Mouse (Mus musculus): ENCODE results near the gene Tbc1d17. TPM values are rescaled to one million over a fixed set of nuclear protein-coding genes. Genes with fewer than 3 reads are reported as not detected.

The Tbc1d17 gene
- total RNA-seq, 2 experiments from 2014 or later = 64.4 to 67.5 TPM

GRCm38 (mm10) chr7:44859896-44860295 is 11.0 kb upstream of the Tbc1d17 start:
- Histone ChIP-seq H3K27ac (no peak overlapping the region), H3K4me3 (no peak overlapping the region)
- DNase-seq (ENCODE audit: extremely low spot score in 1 of 2, low spot score in 2 of 2) = no peak
- TF ChIP-seq CTCF (IDR thresholded peaks at IDR 0.05) = no peak
- intact Hi-C loops (cut with DNase I) = loop anchor here (10.0 kb wide), 1 partner anchor 265 kb away; the partner anchor contains the start of genes Rpl13a and Rps11

- peak overlapping the region; percentile 88; the same call in 1 of the 2 replicates for H3K27ac ChIP-seq
- TF ChIP-seq CTCF (IDR thresholded peaks at IDR 0.05) = no peak
- intact Hi-C loops (cut with DNase I) = loop anchor here (10.0 kb wide), 1 partner anchor 267 kb away; the partner anchor contains the start of genes Rpl13a and Rps11
Measured at GRCm38 (mm10) chr7:44857905-44858304, 9.0 kb upstream of the Tbc1d17 start.

GRCm38 (mm10) chr7:44857042-44857552 is 8.2 kb upstream of the Tbc1d17 start, which contains the start of gene Pnkp:
Gene Pnkp (plus strand): TSS chr7:44857139.
- intact Hi-C loops (cut with DNase I) = loop anchor here (10.0 kb wide), 1 partner anchor 268 kb away; the partner anchor contains the start of genes Rpl13a and Rps11
- H3K27ac ChIP-seq = peak within 1 kb of the TSS; percentile 88
- peak within 1 kb of the TSS; percentile 92 for H3K4me3 ChIP-seq
- no peak; the same call in 1 of the 2 replicates for TF ChIP-seq CTCF (IDR thresholded peaks at IDR 0.05)
- DNase-seq (ENCODE audit: extremely low spot score in 1 of 2, low spot score in 2 of 2) = peak; percentile 89 to 90

More at GRCm38 (mm10) chr7:44857905-44858304, 9.0 kb upstream of the Tbc1d17 start:
- peak overlapping the region; percentile 92 for H3K4me3 ChIP-seq
- no peak for DNase-seq (ENCODE audit: extremely low spot score in 1 of 2, low spot score in 2 of 2)

- intact Hi-C loops (cut with DNase I) = loop anchor here (10.0 kb wide), 1 partner anchor 268 kb away; the partner anchor contains the start of genes Rpl13a and Rps11
- Histone ChIP-seq H3K4me3 (peak overlapping the region; percentile 92), H3K27ac (peak overlapping the region; percentile 88)
- no peak for TF ChIP-seq CTCF (IDR thresholded peaks at IDR 0.05)
- DNase-seq (ENCODE audit: extremely low spot score in 1 of 2, low spot score in 2 of 2) = no peak
Measured at GRCm38 (mm10) chr7:44856265-44856916, 7.5 kb upstream of the Tbc1d17 start.

GRCm38 (mm10) chr7:44855036-44855435 is 6.2 kb upstream of the Tbc1d17 start:
- TF ChIP-seq CTCF (IDR thresholded peaks at IDR 0.05) = no peak; the same call in 1 of the 2 replicates
- intact Hi-C loops (cut with DNase I) = loop anchor here (10.0 kb wide), 1 partner anchor 270 kb away; the partner anchor contains the start of genes Rpl13a and Rps11

GRCm38 (mm10) chr7:44854356-44855031 is 5.6 kb upstream of the Tbc1d17 start:
- TF ChIP-seq CTCF (IDR thresholded peaks at IDR 0.05) = no peak

More at GRCm38 (mm10) chr7:44855036-44855435, 6.2 kb upstream of the Tbc1d17 start:
- DNase-seq (ENCODE audit: extremely low spot score in 1 of 2, low spot score in 2 of 2) = no peak
- Histone ChIP-seq H3K4me3 (peak overlapping the region; percentile 66), H3K27ac (peak overlapping the region; percentile 76)

GRCm38 (mm10) chr7:44853596-44854355 is 4.9 kb upstream of the Tbc1d17 start:
- Histone ChIP-seq H3K27ac (peak overlapping the region; percentile 76), H3K4me3 (peak overlapping the region; percentile 66)
- no peak for TF ChIP-seq CTCF (IDR thresholded peaks at IDR 0.05)
- intact Hi-C loops (cut with DNase I) = loop anchor here (2.0 to 10.0 kb wide), 2 partner anchors 15 to 271 kb away; partner anchors contain the start of genes Ptov1, Rpl13a and Rps11
- no peak for DNase-seq (ENCODE audit: extremely low spot score in 1 of 2, low spot score in 2 of 2)

More at GRCm38 (mm10) chr7:44854356-44855031, 5.6 kb upstream of the Tbc1d17 start:
- H3K4me3 ChIP-seq = peak overlapping the region; percentile 66
- intact Hi-C loops (cut with DNase I) = loop anchor here (10.0 kb wide), 1 partner anchor 270 kb away; the partner anchor contains the start of genes Rpl13a and Rps11
- peak; percentile 67 to 69 for DNase-seq (ENCODE audit: extremely low spot score in 1 of 2, low spot score in 2 of 2)
- peak overlapping the region; percentile 76 for H3K27ac ChIP-seq

GRCm38 (mm10) chr7:44853065-44853464 is 4.2 kb upstream of the Tbc1d17 start:
- Histone ChIP-seq H3K27ac (no peak overlapping the region), H3K4me3 (no peak overlapping the region)
- no peak for TF ChIP-seq CTCF (IDR thresholded peaks at IDR 0.05)
- DNase-seq (ENCODE audit: extremely low spot score in 1 of 2, low spot score in 2 of 2) = no peak
- intact Hi-C loops (cut with DNase I) = loop anchor here (2.0 to 10.0 kb wide), 2 partner anchors 16 to 272 kb away; partner anchors contain the start of genes Ptov1, Rpl13a and Rps11

GRCm38 (mm10) chr7:44852259-44853027 is 3.6 kb upstream of the Tbc1d17 start:
- no peak overlapping the region for H3K27ac ChIP-seq
- TF ChIP-seq CTCF (IDR thresholded peaks at IDR 0.05) = no peak
- intact Hi-C loops (cut with DNase I) = loop anchor here (2.0 to 10.0 kb wide), 2 partner anchors 16 to 272 kb away; partner anchors contain the start of genes Ptov1, Rpl13a and Rps11
- no peak for DNase-seq (ENCODE audit: extremely low spot score in 1 of 2, low spot score in 2 of 2)
- H3K4me3 ChIP-seq = no peak overlapping the region

GRCm38 (mm10) chr7:44851625-44852234 is 2.9 kb upstream of the Tbc1d17 start:
- Histone ChIP-seq H3K27ac (no peak overlapping the region), H3K4me3 (no peak overlapping the region)
- DNase-seq (ENCODE audit: extremely low spot score in 1 of 2, low spot score in 2 of 2) = no peak
- no peak for TF ChIP-seq CTCF (IDR thresholded peaks at IDR 0.05)
- intact Hi-C loops (cut with DNase I) = loop anchor here (2.0 to 10.0 kb wide), 2 partner anchors 17 to 273 kb away; partner anchors contain the start of genes Ptov1, Rpl13a and Rps11

All from left cerebral cortex, adult 2 months (tissue).